Mouse (Mus musculus): Measurements from ENCODE around the gene Lemd1. TPM values are rescaled to one million over a fixed set of nuclear protein-coding genes. Genes with fewer than 3 reads are reported as not detected.
"Not testable (repeated sequence)": the region's sequence is repeated elsewhere in the genome, so short reads cannot be mapped to it uniquely, and the experiment has no call there.

Gene Lemd1
- polyA plus RNA-seq, 1 experiment from 2014 or later: 0.49 TPM

- peaks cover 7% of the 10 kb centered on the region for H3K4me1 ChIP-seq
- no peak overlapping the region for H3K4me3 ChIP-seq
- H3K27me3 ChIP-seq (ENCODE audit: insufficient read depth, poor library complexity, severe bottlenecking): no peaks in the 10 kb centered on the region
- no peak for DNase-seq (ENCODE audit: low spot score)
- 63% methylated on average over 3 of the region's 3 CpGs for WGBS
- H3K27ac ChIP-seq: 0 out of 2 replicates have a peak overlapping the region, but pooled peaks have one; percentile 6
- no peaks in the 10 kb centered on the region for H3K9me3 ChIP-seq
- no peaks in the 10 kb centered on the region for H3K36me3 ChIP-seq
Observed at GRCm38 (mm10) chr1:132276694-132277093, 85.5 kb downstream of the Lemd1 start.

- Histone ChIP-seq H3K4me3 (no peak overlapping the region), H3K4me1 (peaks cover 7% of the 10 kb centered on the region), H3K36me3 (no peaks in the 10 kb centered on the region), H3K9me3 (no peaks in the 10 kb centered on the region), H3K27me3 (ENCODE audit: insufficient read depth, poor library complexity, severe bottlenecking) (peaks cover 2% of the 10 kb centered on the region; the same call in 1 of the 2 replicates), H3K27ac (0 out of 2 replicates have a peak overlapping the region, but pooled peaks have one; percentile 6)
- 50% methylated on average over 6 of the region's 6 CpGs for WGBS
- no peak for DNase-seq (ENCODE audit: low spot score)
Observed at GRCm38 (mm10) chr1:132277124-132277523, 85.9 kb downstream of the Lemd1 start.

GRCm38 (mm10) chr1:132280636-132281035 is 89.4 kb downstream of the Lemd1 start:
- H3K4me3 ChIP-seq; H3K4me1 ChIP-seq; H3K27ac ChIP-seq; H3K36me3 ChIP-seq; H3K9me3 ChIP-seq; DNase-seq (ENCODE audit: low spot score): not testable (repeated sequence)
- peaks cover 25% of the 10 kb centered on the region for H3K27me3 ChIP-seq (ENCODE audit: insufficient read depth, poor library complexity, severe bottlenecking)
- WGBS: 69% methylated on average over 6 of the region's 6 CpGs

GRCm38 (mm10) chr1:132281523-132282176 is 90.4 kb downstream of the Lemd1 start:
- H3K4me3 ChIP-seq: no peak overlapping the region
- peaks cover 7% of the 10 kb centered on the region for H3K4me1 ChIP-seq
- H3K36me3 ChIP-seq: no peaks in the 10 kb centered on the region
- 25% methylated on average over 8 of the region's 8 CpGs for whole genome bisulfite sequencing
- H3K27me3 ChIP-seq (ENCODE audit: insufficient read depth, poor library complexity, severe bottlenecking): peaks cover 31% of the 10 kb centered on the region
- no peak for DNase-seq (ENCODE audit: low spot score)
- H3K27ac ChIP-seq: no peak overlapping the region
- no peaks in the 10 kb centered on the region for H3K9me3 ChIP-seq

GRCm38 (mm10) chr1:132282177-132282536 is 90.9 kb downstream of the Lemd1 start:
- H3K27ac ChIP-seq: no peak overlapping the region
- WGBS: 85% methylated on average over 2 of the region's 2 CpGs
- H3K27me3 ChIP-seq (ENCODE audit: insufficient read depth, poor library complexity, severe bottlenecking): peaks cover 31% of the 10 kb centered on the region
- H3K9me3 ChIP-seq: no peaks in the 10 kb centered on the region
- H3K4me3 ChIP-seq: no peak overlapping the region
- no peak for DNase-seq (ENCODE audit: low spot score)
- no peaks in the 10 kb centered on the region for H3K36me3 ChIP-seq
- peaks cover 2% of the 10 kb centered on the region; the same call in 1 of the 2 replicates for H3K4me1 ChIP-seq

- DNase-seq (ENCODE audit: low spot score): no peak
- Histone ChIP-seq H3K9me3 (no peaks in the 10 kb centered on the region), H3K4me1 (peaks cover 9% of the 10 kb centered on the region), H3K4me3 (no peak overlapping the region), H3K27me3 (ENCODE audit: insufficient read depth, poor library complexity, severe bottlenecking) (peaks cover 34% of the 10 kb centered on the region), H3K36me3 (no peaks in the 10 kb centered on the region), H3K27ac (no peak overlapping the region)
- WGBS: 70% methylated on average over 13 of the region's 13 CpGs
Observed at GRCm38 (mm10) chr1:132283018-132283417, 91.8 kb downstream of the Lemd1 start.

GRCm38 (mm10) chr1:132286735-132287134 is 95.5 kb downstream of the Lemd1 start:
- WGBS: 86% methylated on average over 1 of the region's 1 CpGs
- no peak overlapping the region for H3K27ac ChIP-seq

GRCm38 (mm10) chr1:132287445-132287844 is 96.2 kb downstream of the Lemd1 start:
- Histone ChIP-seq H3K4me3 (no peak overlapping the region), H3K36me3 (no peaks in the 10 kb centered on the region), H3K4me1 (peaks cover 36% of the 10 kb centered on the region), H3K27ac (no peak overlapping the region), H3K9me3 (no peaks in the 10 kb centered on the region), H3K27me3 (ENCODE audit: insufficient read depth, poor library complexity, severe bottlenecking) (peaks cover 30% of the 10 kb centered on the region)
- WGBS: 58% methylated on average over 2 of the region's 2 CpGs
- no peak for DNase-seq (ENCODE audit: low spot score)

More at GRCm38 (mm10) chr1:132286735-132287134, 95.5 kb downstream of the Lemd1 start:
- DNase-seq (ENCODE audit: low spot score): no peak
- Histone ChIP-seq H3K4me1 (peaks cover 29% of the 10 kb centered on the region), H3K4me3 (no peak overlapping the region), H3K27me3 (ENCODE audit: insufficient read depth, poor library complexity, severe bottlenecking) (peaks cover 34% of the 10 kb centered on the region), H3K36me3 (no peaks in the 10 kb centered on the region), H3K9me3 (no peaks in the 10 kb centered on the region)

- Histone ChIP-seq H3K27ac (no peak overlapping the region), H3K4me3 (no peak overlapping the region), H3K27me3 (ENCODE audit: insufficient read depth, poor library complexity, severe bottlenecking) (peaks cover 24% of the 10 kb centered on the region), H3K36me3 (no peaks in the 10 kb centered on the region), H3K9me3 (no peaks in the 10 kb centered on the region), H3K4me1 (peaks cover 42% of the 10 kb centered on the region)
- WGBS: 15% methylated on average over 11 of the region's 11 CpGs
- DNase-seq (ENCODE audit: low spot score): no peak
Observed at GRCm38 (mm10) chr1:132287991-132288451, 96.8 kb downstream of the Lemd1 start.

- H3K27ac ChIP-seq: no peak overlapping the region
- 64% methylated on average over 6 of the region's 6 CpGs for WGBS
- peaks cover 21% of the 10 kb centered on the region for H3K27me3 ChIP-seq (ENCODE audit: insufficient read depth, poor library complexity, severe bottlenecking)
- no peak overlapping the region for H3K4me3 ChIP-seq
- no peaks in the 10 kb centered on the region for H3K9me3 ChIP-seq
- DNase-seq (ENCODE audit: low spot score): no peak
- no peaks in the 10 kb centered on the region for H3K36me3 ChIP-seq
- H3K4me1 ChIP-seq: peaks cover 42% of the 10 kb centered on the region
Observed at GRCm38 (mm10) chr1:132289965-132290364, 98.7 kb downstream of the Lemd1 start.

- Histone ChIP-seq H3K9me3 (no peaks in the 10 kb centered on the region), H3K36me3 (no peaks in the 10 kb centered on the region), H3K27me3 (ENCODE audit: insufficient read depth, poor library complexity, severe bottlenecking) (peaks cover 24% of the 10 kb centered on the region), H3K4me3 (no peak overlapping the region), H3K4me1 (peaks cover 42% of the 10 kb centered on the region), H3K27ac (peak overlapping the region; percentile 57)
- no peak for DNase-seq (ENCODE audit: low spot score)
- WGBS: 55% methylated on average over 11 of the region's 11 CpGs
Observed at GRCm38 (mm10) chr1:132290921-132291675, 99.9 kb downstream of the Lemd1 start.

GRCm38 (mm10) chr1:132291706-132292105 is 100.5 kb downstream of the Lemd1 start:
- Histone ChIP-seq H3K36me3 (no peaks in the 10 kb centered on the region), H3K4me3 (no peak overlapping the region), H3K27ac (peak overlapping the region; percentile 57; the same call in 1 of the 2 replicates), H3K4me1 (peaks cover 42% of the 10 kb centered on the region), H3K9me3 (no peaks in the 10 kb centered on the region), H3K27me3 (ENCODE audit: insufficient read depth, poor library complexity, severe bottlenecking) (peaks cover 29% of the 10 kb centered on the region)
- 43% methylated on average over 4 of the region's 4 CpGs for WGBS
- no peak for DNase-seq (ENCODE audit: low spot score)
